Mouse (Mus musculus) liver, embryonic 12.5 days (tissue): Measurements from ENCODE around the gene Npat. TPM values are rescaled to one million over a fixed set of nuclear protein-coding genes. Genes with fewer than 3 reads are reported as not detected.

Experiments
- ATAC-seq: fragments of 200-750 bp; cut with Nextera tagmentation; 2 replicates; pipeline ENCODE4 v1.8.0; 2017; ENCODE audit warnings: moderate number of reproducible peaks, mild to moderate bottlenecking, moderate library complexity
- H3K27ac ChIP-seq: fragments of 300-500 bp; sonication (generic); 2 replicates; pipeline ENCODE4 v1.5.1; 2016; ENCODE audit warnings: mild to moderate bottlenecking
- H3K27me3 ChIP-seq: fragments of 300-500 bp; sonication (generic); replicated peaks from 2 replicates; pipeline ENCODE4 v1.6.1; 2016; ENCODE audit warnings: mild to moderate bottlenecking, moderate library complexity
- H3K36me3 ChIP-seq: fragments of 300-500 bp; sonication (generic); 2 replicates; pipeline ENCODE4 v1.6.1; 2016; ENCODE audit warnings: mild to moderate bottlenecking, moderate library complexity
- H3K4me1 ChIP-seq: fragments of 300-500 bp; sonication (generic); 2 replicates; pipeline ENCODE4 v1.6.1; 2016
- H3K4me2 ChIP-seq: fragments of 300-500 bp; sonication (generic); 2 replicates; pipeline ENCODE4 v1.6.1; 2016; ENCODE audit warnings: mild to moderate bottlenecking, moderate library complexity
- H3K4me3 ChIP-seq: fragments of 300-500 bp; sonication (generic); 2 replicates; pipeline ENCODE4 v1.5.1; 2016; ENCODE audit warnings: mild to moderate bottlenecking, moderate library complexity
- H3K9ac ChIP-seq: fragments of 300-500 bp; sonication (generic); 2 replicates; pipeline ENCODE4 v1.6.1; 2016; ENCODE audit warnings: mild to moderate bottlenecking, moderate library complexity
- H3K9me3 ChIP-seq: fragments of 300-500 bp; sonication (generic); replicated peaks from 2 replicates; pipeline ENCODE4 v1.6.1; 2016; ENCODE audit warnings: mild to moderate bottlenecking, moderate library complexity
- WGBS: fragments of 180-500 bp; shearing (Covaris S2); methylation state at CpG from one replicate; pipeline ENCODE4 v1.1.7; 2016; ENCODE audit not compliant: insufficient replicate concordance; 5-methylcytosine and 5-hydroxymethylcytosine counted together
- polyA plus RNA-seq: library from polyadenylated mRNA; unstranded; fragments of >200 nt; fragmentation: Nextera tagmentation; extraction: Ambion mirVana; gene quantifications from 2 replicates; pipeline ENCODE4 v1.2.1, GENCODE M21; 2016

The Npat gene
- 12.4 and 13.8 TPM in 2 replicates for polyA plus RNA-seq

GRCm38 (mm10) chr9:53536558-53537320 is at the start of gene Npat, which contains the start of gene Atm:
Gene Npat, plus strand, starts transcription at chr9:53537047.
Gene Atm, minus strand, starts transcription at chr9:53536740.
- no peaks in the 10 kb centered on the region for H3K9me3 ChIP-seq
- no peaks in the 10 kb centered on the region for H3K27me3 ChIP-seq
- H3K27ac ChIP-seq: peak within 1 kb of the TSS; percentile 92
- peak within 1 kb of the TSS; percentile 87 for H3K4me2 ChIP-seq
- peak; percentile 99 for ATAC-seq
- under 1% methylated on average over 69 of the region's 69 CpGs for WGBS
- peak within 1 kb of the TSS; percentile 96 for H3K4me3 ChIP-seq
- H3K9ac ChIP-seq: peak within 1 kb of the TSS; percentile 96
- peaks cover 20% of the 10 kb centered on the region for H3K36me3 ChIP-seq
- peaks cover 35% of the 10 kb centered on the region for H3K4me1 ChIP-seq

- no peak overlapping the region for H3K4me3 ChIP-seq
- H3K36me3 ChIP-seq: peaks cover 40% of the 10 kb centered on the region
Observed at GRCm38 (mm10) chr9:53508053-53508452, 28.8 kb upstream of the Npat start.

GRCm38 (mm10) chr9:53514091-53514490 is 22.8 kb upstream of the Npat start:
- no peak overlapping the region for H3K9ac ChIP-seq
- H3K4me3 ChIP-seq: no peak overlapping the region
- no peaks in the 10 kb centered on the region for H3K9me3 ChIP-seq
- ATAC-seq: no peak
- no peak overlapping the region for H3K4me2 ChIP-seq
- no peak overlapping the region for H3K27ac ChIP-seq
- H3K4me1 ChIP-seq: no peaks in the 10 kb centered on the region
- no peaks in the 10 kb centered on the region for H3K27me3 ChIP-seq
- peaks cover 32% of the 10 kb centered on the region for H3K36me3 ChIP-seq

More at GRCm38 (mm10) chr9:53508053-53508452, 28.8 kb upstream of the Npat start:
- Histone ChIP-seq H3K9ac (no peak overlapping the region), H3K9me3 (no peaks in the 10 kb centered on the region), H3K4me1 (no peaks in the 10 kb centered on the region), H3K27me3 (no peaks in the 10 kb centered on the region), H3K4me2 (no peak overlapping the region), H3K27ac (no peak overlapping the region)
- no peak for ATAC-seq
- WGBS: 79% methylated on average over 7 of the region's 7 CpGs

GRCm38 (mm10) chr9:53517373-53518009 is 19.4 kb upstream of the Npat start:
- Histone ChIP-seq H3K27ac (no peak overlapping the region), H3K4me2 (no peak overlapping the region), H3K9ac (no peak overlapping the region), H3K9me3 (no peaks in the 10 kb centered on the region), H3K4me3 (no peak overlapping the region), H3K27me3 (no peaks in the 10 kb centered on the region), H3K4me1 (no peaks in the 10 kb centered on the region), H3K36me3 (peaks cover 28% of the 10 kb centered on the region)
- ATAC-seq: no peak
- 78% methylated on average over 9 of the region's 9 CpGs for WGBS

GRCm38 (mm10) chr9:53535416-53536320 is 1.2 kb upstream of the Npat start:
- Histone ChIP-seq H3K4me3 (peak overlapping the region; percentile 96), H3K9ac (peak overlapping the region; percentile 77), H3K27ac (peak overlapping the region; percentile 89), H3K9me3 (no peaks in the 10 kb centered on the region), H3K27me3 (no peaks in the 10 kb centered on the region), H3K36me3 (peaks cover 26% of the 10 kb centered on the region), H3K4me2 (peak overlapping the region; percentile 87), H3K4me1 (peaks cover 35% of the 10 kb centered on the region)
- 11% methylated on average over 17 of the region's 17 CpGs for WGBS
- no peak for ATAC-seq

- Histone ChIP-seq H3K4me1 (peaks cover 35% of the 10 kb centered on the region), H3K9ac (peak overlapping the region; percentile 96), H3K4me3 (peak overlapping the region; percentile 96), H3K27ac (peak overlapping the region; percentile 92), H3K36me3 (peaks cover 21% of the 10 kb centered on the region), H3K27me3 (no peaks in the 10 kb centered on the region), H3K4me2 (peak overlapping the region; percentile 87), H3K9me3 (no peaks in the 10 kb centered on the region)
- no peak; the same call in 1 of the 2 replicates for ATAC-seq
- under 1% methylated on average over 31 of the region's 34 CpGs for WGBS
Observed at GRCm38 (mm10) chr9:53537336-53537965, 604 bp downstream of the Npat start.

GRCm38 (mm10) chr9:53570662-53571061 is 33.8 kb downstream of the Npat start:
- ATAC-seq: no peak
- Histone ChIP-seq H3K4me2 (no peak overlapping the region), H3K9me3 (no peaks in the 10 kb centered on the region), H3K9ac (no peak overlapping the region), H3K4me1 (peaks cover 14% of the 10 kb centered on the region; the same call in 1 of the 2 replicates), H3K27ac (no peak overlapping the region), H3K36me3 (peaks cover 76% of the 10 kb centered on the region), H3K4me3 (no peak overlapping the region), H3K27me3 (no peaks in the 10 kb centered on the region)
- 89% methylated on average over 6 of the region's 6 CpGs for WGBS

- no peak for ATAC-seq
- WGBS: 76% methylated on average over 7 of the region's 7 CpGs
- H3K36me3 ChIP-seq: peaks cover 75% of the 10 kb centered on the region
- H3K27me3 ChIP-seq: no peaks in the 10 kb centered on the region
- H3K9me3 ChIP-seq: no peaks in the 10 kb centered on the region
- H3K4me3 ChIP-seq: no peak overlapping the region
- H3K27ac ChIP-seq: no peak overlapping the region
- H3K4me1 ChIP-seq: peaks cover 14% of the 10 kb centered on the region; the same call in 1 of the 2 replicates
- no peak overlapping the region for H3K4me2 ChIP-seq
- H3K9ac ChIP-seq: no peak overlapping the region
Observed at GRCm38 (mm10) chr9:53572516-53573307, 35.9 kb downstream of the Npat start.

- ATAC-seq: no peak
- H3K4me2 ChIP-seq: no peak overlapping the region
- no peaks in the 10 kb centered on the region for H3K27me3 ChIP-seq
- peaks cover 14% of the 10 kb centered on the region; the same call in 1 of the 2 replicates for H3K4me1 ChIP-seq
- 80% methylated on average over 5 of the region's 5 CpGs for WGBS
- peaks cover 74% of the 10 kb centered on the region for H3K36me3 ChIP-seq
- H3K9me3 ChIP-seq: no peaks in the 10 kb centered on the region
- H3K27ac ChIP-seq: no peak overlapping the region
- no peak overlapping the region for H3K4me3 ChIP-seq
- H3K9ac ChIP-seq: no peak overlapping the region
Observed at GRCm38 (mm10) chr9:53575721-53576120, 38.9 kb downstream of the Npat start.

GRCm38 (mm10) chr9:53581870-53582269 is 45.0 kb downstream of the Npat start:
- H3K27me3 ChIP-seq: no peaks in the 10 kb centered on the region
- WGBS: 86% methylated on average over 4 of the region's 4 CpGs
- peaks cover 86% of the 10 kb centered on the region for H3K36me3 ChIP-seq
- no peak overlapping the region for H3K4me3 ChIP-seq
- H3K4me2 ChIP-seq: no peak overlapping the region
- no peak overlapping the region for H3K27ac ChIP-seq
- H3K4me1 ChIP-seq: no peaks in the 10 kb centered on the region
- H3K9me3 ChIP-seq: no peaks in the 10 kb centered on the region
- no peak overlapping the region for H3K9ac ChIP-seq
- ATAC-seq: no peak

- Histone ChIP-seq H3K9me3 (no peaks in the 10 kb centered on the region), H3K36me3 (peaks cover 30% of the 10 kb centered on the region), H3K27me3 (no peaks in the 10 kb centered on the region), H3K4me2 (no peak overlapping the region), H3K4me1 (no peaks in the 10 kb centered on the region), H3K27ac (no peak overlapping the region), H3K4me3 (no peak overlapping the region), H3K9ac (no peak overlapping the region)
- WGBS: 14% methylated on average over 3 of the region's 3 CpGs
- ATAC-seq: no peak
Observed at GRCm38 (mm10) chr9:53594764-53595163, 57.9 kb downstream of the Npat start.
